Mouse (Mus musculus): ENCODE results near the gene Cacna1i.
A peak's percentile ranks its signal among the peaks of the same experiment; 100 is the strongest.

Cacna1i gene

GRCm38 (mm10) chr15:80277107-80277506, 9.9 kb upstream of the Cacna1i start:
- DNase-seq: no peak

GRCm38 (mm10) chr15:80277625-80278024, 9.4 kb upstream of the Cacna1i start:
- DNase-seq: peak; percentile 65

- no peak for DNase-seq
These were observed 8.8 kb upstream of the Cacna1i start for GRCm38 (mm10) chr15:80278121-80278759.

- no peak for DNase-seq
These were observed 8.0 kb upstream of the Cacna1i start for GRCm38 (mm10) chr15:80279053-80279452.

GRCm38 (mm10) chr15:80280646-80281045, 6.4 kb upstream of the Cacna1i start:
- DNase-seq: peak; percentile 50

- DNase-seq: no peak
These were observed 998 bp downstream of the Cacna1i start for GRCm38 (mm10) chr15:80288036-80288435.

GRCm38 (mm10) chr15:80289436-80289835, 2.4 kb downstream of the Cacna1i start:
- peak; percentile 90 for DNase-seq

GRCm38 (mm10) chr15:80297146-80297545, 10.1 kb downstream of the Cacna1i start:
- no peak for DNase-seq

GRCm38 (mm10) chr15:80303779-80304178, 16.7 kb downstream of the Cacna1i start:
- no peak for DNase-seq

GRCm38 (mm10) chr15:80304188-80304587, 17.1 kb downstream of the Cacna1i start:
- no peak for DNase-seq

GRCm38 (mm10) chr15:80306146-80306545, 19.1 kb downstream of the Cacna1i start:
- no peak for DNase-seq

- no peak for DNase-seq
These were observed 27.7 kb downstream of the Cacna1i start for GRCm38 (mm10) chr15:80314731-80315130.

- DNase-seq: no peak
These were observed 30.1 kb downstream of the Cacna1i start for GRCm38 (mm10) chr15:80316966-80317634.

GRCm38 (mm10) chr15:80317841-80318530, 30.9 kb downstream of the Cacna1i start:
- no peak for DNase-seq

- no peak for DNase-seq
These were observed 31.7 kb downstream of the Cacna1i start for GRCm38 (mm10) chr15:80318543-80319255.

GRCm38 (mm10) chr15:80319315-80319714, 32.3 kb downstream of the Cacna1i start:
- DNase-seq: no peak

GRCm38 (mm10) chr15:80319921-80320320, 32.9 kb downstream of the Cacna1i start:
- DNase-seq: no peak

GRCm38 (mm10) chr15:80325207-80325606, 38.2 kb downstream of the Cacna1i start:
- no peak for DNase-seq

- DNase-seq: no peak
These were observed 38.7 kb downstream of the Cacna1i start for GRCm38 (mm10) chr15:80325756-80326155.

GRCm38 (mm10) chr15:80326947-80327346, 39.9 kb downstream of the Cacna1i start:
- no peak for DNase-seq

GRCm38 (mm10) chr15:80327743-80328540, 40.9 kb downstream of the Cacna1i start:
- no peak for DNase-seq

GRCm38 (mm10) chr15:80330276-80330675, 43.2 kb downstream of the Cacna1i start:
- DNase-seq: no peak
